Comparison of ENCODE assay signal across 28 mouse cellular contexts in genomic region chr1:179945017-179945416, GRCm38 (mm10). TPM values are rescaled to one million over a fixed set of nuclear protein-coding genes. Genes with fewer than 3 reads are reported as not detected.
DNase-seq lines count a peak whose midpoint lies in the region; ATAC-seq and TF ChIP-seq lines count a peak whose summit lies in the region.
"Had no signal": no experiment of that assay in that cellular context is flagged by ENCODE, and none has a peak within 500 bp of the region (broad histone marks: within the 10 kb centered on the region; RNA-seq: fewer than 3 reads in every experiment).

No protein-coding gene starts in this region.

- DNase-seq in 416B (ENCODE audit: low read depth) = peak; percentile 62
- DNase-seq in NIH3T3 (ENCODE audit: low read depth) = peak; percentile 48
- DNase-seq in kidney, postnatal 4 days = no peak
- DNase-seq: adrenal gland, adult 2 months; adrenal gland, postnatal 14 days; cerebellum, adult 11 months; cerebellum, postnatal 10 days; cerebellum, postnatal 36 days; embryo, embryonic 11 days; gastrocnemius, postnatal 25 days; heart, adult 18-20 months; heart, postnatal 10 days; heart, postnatal 36 days had no signal

- peak overlapping the region; percentile 57 for H3K4me2 ChIP-seq in myocyte (ENCODE audit: low read depth)
- no peak overlapping the region for H3K4me2 ChIP-seq in kidney, embryonic 16.5 days (replicated peaks; ENCODE audit: low read depth, low read length)
- H3K4me2 ChIP-seq: embryonic facial prominence, embryonic 13.5 days; forebrain, embryonic 12.5 days; forebrain, embryonic 15.5 days; heart, embryonic 12.5 days; heart, embryonic 15.5 days; hindbrain, embryonic 13.5 days had no signal

- no peaks in the 10 kb centered on the region for H3K79me2 ChIP-seq in myocyte (ENCODE audit: control insufficient read depth, insufficient read depth)

- H3ac ChIP-seq in myocyte (ENCODE audit: control insufficient read depth, insufficient read length) = no peak overlapping the region

- H3K27me3 ChIP-seq in myocyte (ENCODE audit: control insufficient read depth, insufficient read depth, insufficient read length) = no peaks in the 10 kb centered on the region
- no peaks in the 10 kb centered on the region for H3K27me3 ChIP-seq in kidney, embryonic 16.5 days (ENCODE audit: insufficient read depth, low read length)
- H3K27me3 ChIP-seq: embryonic facial prominence, embryonic 13.5 days; forebrain, embryonic 12.5 days; forebrain, embryonic 15.5 days; heart, embryonic 12.5 days; heart, embryonic 15.5 days; hindbrain, embryonic 13.5 days had no signal

- H3K9me3 ChIP-seq in kidney, embryonic 16.5 days (ENCODE audit: low read length) = no peaks in the 10 kb centered on the region
- H3K9me3 ChIP-seq: embryonic facial prominence, embryonic 10.5 days; embryonic facial prominence, embryonic 13.5 days; forebrain, embryonic 12.5 days; forebrain, embryonic 15.5 days; heart, embryonic 12.5 days; heart, embryonic 15.5 days; hindbrain, embryonic 10.5 days; hindbrain, embryonic 13.5 days had no signal

- H3K4me1 ChIP-seq in kidney, embryonic 16.5 days (ENCODE audit: insufficient read depth, low read length) = no peaks in the 10 kb centered on the region
- H3K4me1 ChIP-seq: forebrain, embryonic 12.5 days; forebrain, embryonic 15.5 days; hindbrain, embryonic 10.5 days; hindbrain, embryonic 13.5 days had no signal

- no peaks in the 10 kb centered on the region for H3K36me3 ChIP-seq in myocyte (ENCODE audit: control insufficient read depth, insufficient read depth)
- H3K36me3 ChIP-seq in kidney, embryonic 16.5 days (ENCODE audit: insufficient read depth, low read length) = no peaks in the 10 kb centered on the region
- H3K36me3 ChIP-seq: embryonic facial prominence, embryonic 10.5 days; embryonic facial prominence, embryonic 13.5 days; forebrain, embryonic 12.5 days; forebrain, embryonic 15.5 days; heart, embryonic 12.5 days; heart, embryonic 15.5 days; hindbrain, embryonic 10.5 days; hindbrain, embryonic 13.5 days had no signal

- H3K9ac ChIP-seq in kidney, embryonic 16.5 days (replicated peaks; ENCODE audit: low read length) = no peak overlapping the region
- H3K9ac ChIP-seq: embryonic facial prominence, embryonic 13.5 days; forebrain, embryonic 12.5 days; forebrain, embryonic 15.5 days; heart, embryonic 12.5 days; heart, embryonic 15.5 days; hindbrain, embryonic 13.5 days had no signal

- no peak overlapping the region for H3K4me3 ChIP-seq in myocyte
- H3K4me3 ChIP-seq in kidney, embryonic 16.5 days (ENCODE audit: low read length) = no peak overlapping the region
- H3K4me3 ChIP-seq: embryonic facial prominence, embryonic 10.5 days; embryonic facial prominence, embryonic 13.5 days; erythroblast, embryonic 14.5 days; forebrain, embryonic 12.5 days; forebrain, embryonic 15.5 days; heart, embryonic 12.5 days; heart, embryonic 15.5 days; hindbrain, embryonic 10.5 days; hindbrain, embryonic 13.5 days had no signal

- no peak overlapping the region for H3K27ac ChIP-seq in kidney, embryonic 16.5 days (ENCODE audit: low read length)
- H3K27ac ChIP-seq: embryonic facial prominence, embryonic 10.5 days; embryonic facial prominence, embryonic 13.5 days; forebrain, embryonic 12.5 days; forebrain, embryonic 15.5 days; heart, embryonic 15.5 days; hindbrain, embryonic 10.5 days; hindbrain, embryonic 13.5 days had no signal

- no peak for ATAC-seq in kidney, embryonic 16.5 days (ENCODE audit: low FRiP score, low TSS enrichment)
- no peak for ATAC-seq in megakaryocyte, adult 5-6 weeks (ENCODE audit: poor library complexity, severe bottlenecking)
- ATAC-seq: activated CD4-positive, CD25-positive, alpha-beta regulatory T cell, adult 4 months; forebrain, embryonic 15.5 days; hindbrain, embryonic 16.5 days; intestine, embryonic 16.5 days had no signal

- 92% methylated on average over 10 of the region's 10 CpGs for WGBS in kidney, embryonic 16.5 days

- no peak for TF ChIP-seq POLR2A in myocyte (IDR thresholded peaks at IDR 0.05; ENCODE audit: insufficient read length, low read depth)

TF ChIP-seq in myocyte, 11 proteins besides CTCF, POLR2A, EP300 and RAD21:
- no peak for TF ChIP-seq TCF12 (IDR thresholded peaks at IDR 0.05; ENCODE audit: insufficient read depth, poor library complexity, severe bottlenecking)
- TF ChIP-seq E2F4 (IDR thresholded peaks at IDR 0.05; ENCODE audit: insufficient read depth) = no peak
- no peak for TF ChIP-seq USF1 (IDR thresholded peaks at IDR 0.05; ENCODE audit: low read depth)
- no peak for TF ChIP-seq TCF3 (IDR thresholded peaks at IDR 0.05; ENCODE audit: insufficient read length, low read depth)
- no peak for TF ChIP-seq MYOG (IDR thresholded peaks at IDR 0.05; ENCODE audit: control insufficient read depth in 1 of 3, insufficient read depth in 1 of 3, insufficient read length in 2 of 3, low read depth in 2 of 3)
- 0 out of 2 replicates have a peak, but pooled peaks have one; percentile 54 for TF ChIP-seq CEBPB (IDR thresholded peaks at IDR 0.05; ENCODE audit: insufficient read depth, poor library complexity, severe bottlenecking)
- TF ChIP-seq MYOD1 (IDR thresholded peaks at IDR 0.05; ENCODE audit: control insufficient read depth in 1 of 3, insufficient read length in 2 of 3, low read depth in 2 of 3) = no peak

RNA-seq across cellular contexts. Expression of gene Cdc42bpa, which starts 15.3 kb away (rescaled TPM):
- polyA plus RNA-seq in myocyte (2012; fragmentation: generic; extraction: Trizol) = 14.3 TPM
- polyA plus RNA-seq in kidney, embryonic 16.5 days (2015; fragmentation: Nextera tagmentation; extraction: Ambion mirVana) = 15.1 and 15.8 TPM in 2 replicates
- total RNA-seq in megakaryocyte, adult 5-6 weeks (2015) = 1.6 and 2.7 TPM in 2 replicates
- total RNA-seq in megakaryocyte, adult 5-6 weeks (2017) = 1.0 and 2.8 TPM in 2 replicates

Comparison
In these comparisons a context has a peak if more than half of its experiments do, and no peak if none do; other contexts are left out.
1. DNase-seq: peak in 416B (single experiment) and NIH3T3 (single experiment); none in kidney, postnatal 4 days (0 of 2).